Mouse (Mus musculus) liver, embryonic 14.5 days (tissue): Measurements from ENCODE around the gene Rftn1.

Experiments
- CTCF ChIP-seq: IDR thresholded peaks from 2 replicates; pipeline ENCODE4 v1.5.1; 2016; ENCODE audit warnings: antibody characterized with exemption, low read depth, control low read depth
- EP300 ChIP-seq: IDR thresholded peaks from 2 replicates; pipeline ENCODE4 v1.6.1; 2016; ENCODE audit warnings: antibody characterized with exemption, low read depth

DNA sequence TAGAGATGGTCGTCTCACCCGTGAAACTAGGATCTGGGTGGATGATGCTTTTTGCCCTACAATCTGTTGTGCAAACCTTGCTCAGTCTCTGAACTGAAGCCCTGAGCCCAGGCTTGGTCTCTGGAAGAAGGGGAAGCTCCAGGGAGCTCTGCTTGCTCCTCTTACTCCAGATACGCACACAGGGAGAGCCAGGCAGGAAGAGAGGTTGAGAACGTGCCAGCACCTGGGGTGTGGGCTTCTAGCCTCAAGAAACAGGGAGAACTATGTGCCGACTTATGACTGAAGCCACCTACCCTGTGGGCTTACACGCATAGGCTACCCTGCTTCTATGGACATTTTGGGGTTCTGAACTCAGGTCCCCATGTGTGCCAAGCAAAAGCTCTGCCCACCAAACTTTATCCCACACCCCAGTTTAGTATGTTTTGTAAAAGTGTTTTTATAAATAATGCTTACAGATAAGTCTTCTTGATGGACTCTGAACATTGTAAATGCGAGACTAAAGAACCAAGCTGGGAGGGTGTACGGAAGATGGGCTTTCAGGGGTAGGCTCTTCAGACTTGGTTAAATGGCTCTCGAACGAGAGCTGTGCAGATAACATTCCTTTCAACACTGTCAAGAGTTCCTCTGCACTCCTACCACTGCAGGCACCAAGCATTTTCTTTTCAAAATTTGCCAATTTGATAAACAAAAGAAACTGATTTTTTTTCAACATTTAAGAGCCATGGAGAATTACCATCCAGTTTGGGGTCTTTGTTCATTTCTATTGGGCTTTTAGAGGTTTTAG lies 152.4 kb downstream of the Rftn1 start:
- TF ChIP-seq CTCF (no peak), EP300 (no peak)
